Mouse (Mus musculus): Measurements from ENCODE around the gene Rsrp1.

Gene Rsrp1

DNA sequence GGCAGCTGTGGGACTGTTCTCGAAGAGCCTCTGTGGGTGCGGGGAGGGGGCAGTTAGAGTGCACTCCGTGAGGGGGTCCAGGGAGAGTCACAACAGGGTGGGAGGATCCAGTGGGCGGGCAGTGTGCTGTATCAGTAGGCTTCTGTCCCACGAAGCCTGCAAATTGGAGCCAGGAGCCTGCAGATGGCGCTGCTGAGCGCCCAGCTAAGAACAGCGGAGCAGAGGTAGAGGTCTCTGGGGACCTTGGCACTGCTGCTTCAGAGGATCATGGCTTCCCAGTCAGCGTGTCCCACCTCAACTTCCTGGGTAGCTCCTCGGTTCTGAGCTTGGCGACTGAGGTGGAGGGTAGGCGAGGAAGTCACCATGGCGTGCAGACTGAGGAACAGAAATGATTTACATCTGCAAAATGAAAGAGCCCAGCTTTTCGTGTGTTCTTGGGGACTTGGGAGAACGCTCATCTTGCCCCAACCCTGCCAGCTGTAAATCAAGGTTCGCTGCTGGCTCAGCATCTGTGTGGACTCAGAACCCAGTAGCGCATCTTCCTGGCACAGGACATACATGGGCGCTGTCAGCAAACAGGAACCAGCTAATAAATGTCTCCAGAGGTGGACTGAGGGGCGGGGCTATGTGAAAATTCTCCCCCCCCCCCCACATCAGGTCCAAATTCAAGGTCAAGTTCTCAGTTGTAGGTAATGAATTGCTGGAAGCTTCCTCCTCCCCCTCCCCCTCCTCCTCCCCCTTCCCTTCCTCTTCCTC, 39.8 kb downstream of the Rsrp1 start:
- DNase-seq (ENCODE audit: extremely low spot score, low spot score): peak; percentile 51

DNA sequence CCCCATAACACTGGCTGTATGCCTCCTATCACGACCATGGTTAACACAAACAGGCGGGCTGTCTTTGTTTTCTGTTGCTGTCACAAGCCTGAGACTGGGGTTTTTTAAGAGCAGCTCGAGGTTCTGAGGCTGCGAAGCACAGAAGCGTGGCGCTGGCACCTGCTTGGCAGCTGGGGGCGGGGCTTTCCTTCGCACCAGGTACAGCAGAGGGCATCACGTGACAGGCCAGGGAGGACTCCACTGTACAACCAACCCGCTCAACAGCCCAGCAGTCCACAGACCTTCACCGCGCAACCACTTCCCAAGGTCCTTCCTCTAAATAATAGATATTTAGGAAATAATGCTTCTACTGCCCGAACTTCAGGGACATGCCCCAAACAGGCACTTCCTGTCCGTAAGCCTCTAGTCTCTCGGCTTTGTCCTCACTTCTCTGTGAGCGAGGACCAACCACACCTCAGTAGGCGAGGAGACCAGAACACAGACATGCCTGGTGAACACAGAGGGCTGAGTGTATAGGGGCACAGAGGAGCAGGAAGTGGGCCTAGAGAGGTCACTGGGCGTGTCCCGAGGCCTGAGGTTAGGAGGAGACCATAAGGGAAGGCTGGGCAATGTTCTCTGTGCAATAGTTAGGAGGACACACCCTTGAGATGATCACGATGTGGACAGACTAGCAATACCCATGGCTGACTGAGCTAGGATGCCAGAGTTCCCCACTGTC, 44.7 kb downstream of the Rsrp1 start:
- DNase-seq (ENCODE audit: extremely low spot score, low spot score): no peak

DNA sequence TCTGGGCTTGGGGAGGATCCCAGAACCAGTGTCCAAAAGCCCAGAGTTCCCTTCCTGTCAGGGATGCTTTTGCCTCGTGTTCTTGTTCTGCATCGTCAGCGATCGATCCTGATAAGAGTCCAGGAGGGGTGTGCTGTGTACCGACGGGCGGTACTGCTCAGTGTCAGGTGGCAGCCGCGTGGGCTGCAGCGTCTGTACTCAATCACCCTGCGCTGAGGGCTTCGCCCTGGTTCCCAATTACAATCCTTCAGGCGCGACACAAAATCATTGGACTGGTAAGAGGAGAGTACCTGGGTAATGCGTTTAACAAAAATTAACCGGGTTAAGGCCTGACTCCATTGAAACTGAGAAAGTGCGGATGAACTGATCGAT, 45.2 kb downstream of the Rsrp1 start:
- DNase-seq (ENCODE audit: extremely low spot score, low spot score): no peak

DNA sequence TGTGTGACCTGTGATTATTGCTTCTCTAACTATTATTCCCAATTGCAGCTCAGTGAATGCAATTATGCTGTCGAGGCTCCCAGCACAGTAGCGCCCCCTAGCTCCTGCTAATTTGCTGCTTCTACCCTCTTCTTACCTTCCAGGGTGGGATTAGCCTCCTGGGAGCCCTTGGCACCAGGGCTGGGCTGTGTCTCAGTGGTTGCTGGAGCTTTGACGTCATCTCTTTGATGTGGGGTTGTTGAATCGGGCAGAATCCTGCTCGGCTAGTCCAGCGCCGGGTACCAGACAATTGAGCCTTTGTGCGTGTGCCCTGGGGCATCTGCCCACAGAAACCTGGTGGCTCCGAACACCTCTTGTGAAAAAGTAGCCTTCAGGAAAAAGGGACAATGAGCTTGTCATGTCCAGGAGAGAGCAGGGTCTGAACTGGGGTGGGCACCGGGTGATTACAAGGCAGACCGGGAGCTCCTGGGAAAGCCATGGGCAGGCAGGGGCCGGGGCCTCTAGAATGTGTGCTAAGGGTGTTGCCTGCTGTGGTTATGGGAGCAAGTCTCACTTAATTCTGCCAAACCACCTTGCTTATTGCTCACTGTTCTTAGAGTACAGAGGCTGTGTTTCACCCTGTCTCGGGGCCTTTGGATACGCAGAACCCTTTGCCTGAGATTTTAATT, 52.0 kb downstream of the Rsrp1 start:
- DNase-seq (ENCODE audit: extremely low spot score, low spot score): no peak

DNA sequence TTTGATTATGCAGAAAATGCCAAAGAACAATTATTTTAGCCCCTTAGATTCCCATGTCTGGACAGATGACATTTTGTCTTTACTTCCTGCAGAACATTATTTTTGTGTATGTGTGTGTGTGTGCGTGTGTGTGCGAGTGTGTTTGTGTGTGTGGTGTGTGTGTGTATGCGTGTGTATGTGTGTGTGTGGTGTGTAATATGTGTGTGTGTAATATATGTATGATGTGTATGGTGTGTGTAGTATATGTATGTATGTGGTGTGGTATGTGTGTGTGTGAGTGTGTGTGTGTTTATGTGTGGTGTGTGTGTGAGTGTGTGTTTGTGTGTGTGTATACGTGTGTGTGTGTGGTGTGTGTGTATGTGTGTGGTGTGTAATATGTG, 52.5 kb downstream of the Rsrp1 start:
- DNase-seq (ENCODE audit: extremely low spot score, low spot score): no peak
